Comparison of ENCODE assay signal across 9 mouse cellular contexts in the genomic region with DNA sequence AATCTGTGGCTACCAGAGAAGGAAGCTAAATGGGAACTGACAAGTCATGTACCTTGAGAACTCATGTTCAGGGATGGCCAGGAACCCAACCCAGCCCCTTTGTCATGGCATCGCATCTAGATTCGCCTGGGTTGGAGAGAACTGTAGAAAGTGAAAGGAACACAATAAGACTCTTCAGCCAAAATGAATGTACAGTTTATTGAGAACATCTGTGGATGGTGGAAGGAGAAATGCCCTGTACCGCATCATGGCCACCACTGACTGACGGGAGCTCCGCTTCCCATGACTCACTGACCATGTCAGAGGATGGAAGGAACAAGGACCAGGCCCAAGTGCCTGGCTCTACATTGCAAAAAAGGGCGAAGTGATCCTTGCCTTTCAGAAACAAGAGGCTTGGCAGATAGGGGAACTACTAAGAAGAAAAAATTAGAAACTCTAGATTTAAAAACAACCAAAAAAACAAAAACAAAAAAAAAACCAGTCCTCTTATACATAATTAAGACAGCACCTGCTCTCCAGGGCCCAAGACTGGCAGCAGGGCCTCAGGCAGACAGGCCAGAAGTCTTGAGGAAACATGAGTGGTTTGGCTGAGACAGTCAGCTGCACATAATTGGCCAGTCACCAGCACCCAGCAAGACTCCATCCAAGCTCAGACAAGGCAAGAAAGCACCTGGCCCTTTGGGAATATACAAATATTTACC. TPM values are rescaled to one million over a fixed set of nuclear protein-coding genes. Genes with fewer than 3 reads are reported as not detected.
DNase-seq lines count a peak whose midpoint lies in the region; ATAC-seq lines count a peak whose summit lies in the region.
"Had no signal": no experiment of that assay in that cellular context is flagged by ENCODE, and none has a peak within 500 bp of the region (broad histone marks: within the 10 kb centered on the region; RNA-seq: fewer than 3 reads in every experiment).

No protein-coding gene starts in this region.

- H3K27ac ChIP-seq in hindbrain, embryonic 11.5 days (ENCODE audit: low read depth, low read length) = 0 out of 2 replicates have a peak overlapping the region, but pooled peaks have one; percentile 1
- H3K27ac ChIP-seq in hindbrain, embryonic 14.5 days = no peak overlapping the region
- no peak overlapping the region for H3K27ac ChIP-seq in neural tube, embryonic 15.5 days (replicated peaks)
- peak overlapping the region; percentile 13; the same call in 1 of the 2 replicates for H3K27ac ChIP-seq in embryonic facial prominence, embryonic 12.5 days
- H3K27ac ChIP-seq: macrophage had no signal

- H3K4me1 ChIP-seq in hindbrain, embryonic 11.5 days (replicated peaks; ENCODE audit: control insufficient read depth, insufficient read depth, low read length) = 0 out of 2 replicates have a peak, but pooled peaks cover 3% of the 10 kb centered on the region
- peaks cover 13% of the 10 kb centered on the region; the same call in 1 of the 2 replicates for H3K4me1 ChIP-seq in hindbrain, embryonic 14.5 days (replicated peaks; ENCODE audit: control insufficient read depth, insufficient read depth, low read length)
- peaks cover 23% of the 10 kb centered on the region for H3K4me1 ChIP-seq in neural tube, embryonic 15.5 days
- peaks cover 16% of the 10 kb centered on the region for H3K4me1 ChIP-seq in embryonic facial prominence, embryonic 12.5 days

- H3K9ac ChIP-seq in hindbrain, embryonic 11.5 days (ENCODE audit: low read depth, low read length) = 0 out of 2 replicates have a peak overlapping the region, but pooled peaks have one; percentile 16
- H3K9ac ChIP-seq in hindbrain, embryonic 14.5 days = no peak overlapping the region
- no peak overlapping the region for H3K9ac ChIP-seq in neural tube, embryonic 15.5 days (replicated peaks)
- no peak overlapping the region for H3K9ac ChIP-seq in embryonic facial prominence, embryonic 12.5 days

- no peak for DNase-seq in hindbrain, embryonic 11.5 days (ENCODE audit: low spot score)
- DNase-seq in hindbrain, embryonic 14.5 days (ENCODE audit: low spot score) = no peak
- DNase-seq in neural tube, embryonic 10.5 days (ENCODE audit: extremely low spot score, low spot score) = peak; percentile 34
- no peak for DNase-seq in frontal cortex, postnatal 14 days (ENCODE audit: low spot score in 2 of 2)
- DNase-seq in heart, adult 8-10 months (ENCODE audit: low spot score) = no peak
- DNase-seq: kidney, postnatal 14 days had no signal

- H3K27me3 ChIP-seq in hindbrain, embryonic 11.5 days (ENCODE audit: control insufficient read depth, insufficient read depth, low read length) = no peaks in the 10 kb centered on the region
- H3K27me3 ChIP-seq in hindbrain, embryonic 14.5 days (ENCODE audit: control insufficient read depth, insufficient read depth, low read length) = no peaks in the 10 kb centered on the region
- H3K27me3 ChIP-seq in neural tube, embryonic 15.5 days (replicated peaks) = no peaks in the 10 kb centered on the region
- H3K27me3 ChIP-seq in embryonic facial prominence, embryonic 12.5 days = no peaks in the 10 kb centered on the region

- H3K4me2 ChIP-seq in hindbrain, embryonic 11.5 days (replicated peaks; ENCODE audit: low read depth, low read length) = no peak overlapping the region
- H3K4me2 ChIP-seq in hindbrain, embryonic 14.5 days (replicated peaks) = no peak overlapping the region
- H3K4me2 ChIP-seq in neural tube, embryonic 15.5 days = no peak overlapping the region
- no peak overlapping the region for H3K4me2 ChIP-seq in embryonic facial prominence, embryonic 12.5 days (replicated peaks)

- H3K9me3 ChIP-seq in hindbrain, embryonic 11.5 days (ENCODE audit: control insufficient read depth, low read length) = no peaks in the 10 kb centered on the region
- H3K9me3 ChIP-seq in hindbrain, embryonic 14.5 days (ENCODE audit: control insufficient read depth, low read length) = no peaks in the 10 kb centered on the region
- H3K9me3 ChIP-seq in neural tube, embryonic 15.5 days (replicated peaks) = no peaks in the 10 kb centered on the region
- H3K9me3 ChIP-seq in embryonic facial prominence, embryonic 12.5 days = no peaks in the 10 kb centered on the region

- no peak for ATAC-seq in hindbrain, embryonic 11.5 days (ENCODE audit: low FRiP score)
- no peak for ATAC-seq in hindbrain, embryonic 14.5 days (ENCODE audit: low FRiP score)
- ATAC-seq in neural tube, embryonic 15.5 days (ENCODE audit: low FRiP score) = no peak
- ATAC-seq in embryonic facial prominence, embryonic 12.5 days (ENCODE audit: insufficient number of reproducible peaks, insufficient read depth, low FRiP score, low TSS enrichment) = no peak

- H3K4me3 ChIP-seq in hindbrain, embryonic 11.5 days (ENCODE audit: low read depth, low read length) = no peak overlapping the region
- H3K4me3 ChIP-seq in hindbrain, embryonic 14.5 days (replicated peaks; ENCODE audit: low read length) = no peak overlapping the region
- H3K4me3 ChIP-seq in neural tube, embryonic 15.5 days (replicated peaks) = no peak overlapping the region
- no peak overlapping the region for H3K4me3 ChIP-seq in embryonic facial prominence, embryonic 12.5 days

- 76% methylated on average over 6 of the region's 6 CpGs for WGBS in hindbrain, embryonic 11.5 days
- 70% methylated on average over 6 of the region's 6 CpGs for WGBS in hindbrain, embryonic 14.5 days
- 68% methylated on average over 6 of the region's 6 CpGs for WGBS in neural tube, embryonic 15.5 days
- WGBS in embryonic facial prominence, embryonic 12.5 days = 52% methylated on average over 6 of the region's 6 CpGs

- H3K36me3 ChIP-seq in hindbrain, embryonic 11.5 days (ENCODE audit: control insufficient read depth, insufficient read depth, low read length) = peaks cover 14% of the 10 kb centered on the region; the same call in 1 of the 2 replicates
- peaks cover 63% of the 10 kb centered on the region for H3K36me3 ChIP-seq in hindbrain, embryonic 14.5 days (replicated peaks; ENCODE audit: control insufficient read depth, insufficient read depth)
- H3K36me3 ChIP-seq in neural tube, embryonic 15.5 days = peaks cover 59% of the 10 kb centered on the region
- H3K36me3 ChIP-seq in embryonic facial prominence, embryonic 12.5 days = peaks cover 54% of the 10 kb centered on the region

RNA-seq across cellular contexts. Expression of gene Rpl27a, which starts 4.9 kb away (rescaled TPM):
- 110 and 124 TPM in 2 replicates for polyA plus RNA-seq in hindbrain, embryonic 11.5 days (2014; fragmentation: Nextera tagmentation; extraction: Ambion mirVana)
- polyA plus RNA-seq in hindbrain, embryonic 14.5 days (2014; fragmentation: Nextera tagmentation; extraction: Ambion mirVana) = 81.9 and 91.4 TPM in 2 replicates
- 81.6 and 93.8 TPM in 2 replicates for polyA plus RNA-seq in neural tube, embryonic 15.5 days (2015; fragmentation: Nextera tagmentation; extraction: Ambion mirVana)
- polyA plus RNA-seq in embryonic facial prominence, embryonic 12.5 days (2016; fragmentation: Nextera tagmentation; extraction: Ambion mirVana) = 127 and 129 TPM in 2 replicates
- 100 to 1,000 TPM in 2 of 4 experiments, 10 to 100 TPM in 2; 82.2 to 125 (median 99.4) TPM for total RNA-seq in heart, adult 8-10 months (2022)

RNA-seq across cellular contexts. Expression of gene Trim66, which starts 16.0 kb away (rescaled TPM):
- polyA plus RNA-seq in hindbrain, embryonic 11.5 days (2014; fragmentation: Nextera tagmentation; extraction: Ambion mirVana) = 0.08 and 0.14 TPM in 2 replicates
- polyA plus RNA-seq in hindbrain, embryonic 14.5 days (2014; fragmentation: Nextera tagmentation; extraction: Ambion mirVana) = 0.82 and 1.2 TPM in 2 replicates
- polyA plus RNA-seq in neural tube, embryonic 15.5 days (2015; fragmentation: Nextera tagmentation; extraction: Ambion mirVana) = 0.47 and 0.73 TPM in 2 replicates
- 0.57 and 0.75 TPM in 2 replicates for polyA plus RNA-seq in embryonic facial prominence, embryonic 12.5 days (2016; fragmentation: Nextera tagmentation; extraction: Ambion mirVana)
- total RNA-seq in heart, adult 8-10 months (2022) = under 1 TPM; 0.13 to 0.37 (median 0.15) TPM

Comparison
In these comparisons a context has a peak if more than half of its experiments do, and no peak if none do; other contexts are left out.
1. H3K27ac ChIP-seq: peak in hindbrain, embryonic 11.5 days (single experiment) and embryonic facial prominence, embryonic 12.5 days (single experiment); none in hindbrain, embryonic 14.5 days (single experiment) and neural tube, embryonic 15.5 days (single experiment).